Mouse (Mus musculus): ENCODE data around the gene Ddx18. TPM values are rescaled to one million over a fixed set of nuclear protein-coding genes. Genes with fewer than 3 reads are reported as not detected.

Gene Ddx18
- polyA plus RNA-seq (2016; fragmentation: Nextera tagmentation; extraction: Ambion mirVana): 37.8 and 59.2 TPM in 2 replicates

- 7% methylated on average over 53 of the region's 53 CpGs for WGBS
- Histone ChIP-seq H3K27ac (peak within 1 kb of the TSS; percentile 85), H3K27me3 (ENCODE audit: insufficient read depth, poor library complexity, severe bottlenecking) (no peaks in the 10 kb centered on the region), H3K36me3 (peaks cover 26% of the 10 kb centered on the region), H3K9me3 (no peaks in the 10 kb centered on the region), H3K4me1 (0 out of 2 replicates have a peak, but pooled peaks cover 3% of the 10 kb centered on the region), H3K4me3 (peak within 1 kb of the TSS; percentile 86)
- DNase-seq (ENCODE audit: low spot score): peak; percentile 96
Observed at GRCm38 (mm10) chr1:121567521-121568489, at the start of gene Ddx18. Gene Ddx18, minus strand, starts transcription at chr1:121567989.

GRCm38 (mm10) chr1:121608000-121608399 is 40.2 kb upstream of the Ddx18 start:
- Histone ChIP-seq H3K9me3 (no peaks in the 10 kb centered on the region), H3K27me3 (ENCODE audit: insufficient read depth, poor library complexity, severe bottlenecking) (no peaks in the 10 kb centered on the region), H3K4me3 (no peak overlapping the region), H3K36me3 (no peaks in the 10 kb centered on the region), H3K4me1 (no peaks in the 10 kb centered on the region), H3K27ac (no peak overlapping the region)
- DNase-seq (ENCODE audit: low spot score): no peak
- WGBS: 67% methylated on average over 7 of the region's 7 CpGs

GRCm38 (mm10) chr1:121605118-121605517 is 37.3 kb upstream of the Ddx18 start:
- no peak overlapping the region for H3K27ac ChIP-seq
- H3K36me3 ChIP-seq: no peaks in the 10 kb centered on the region
- no peak overlapping the region for H3K4me3 ChIP-seq
- no peaks in the 10 kb centered on the region for H3K4me1 ChIP-seq
- H3K27me3 ChIP-seq (ENCODE audit: insufficient read depth, poor library complexity, severe bottlenecking): no peaks in the 10 kb centered on the region
- H3K9me3 ChIP-seq: no peaks in the 10 kb centered on the region
- DNase-seq (ENCODE audit: low spot score): no peak
- WGBS: 48% methylated on average over 6 of the region's 6 CpGs

- Histone ChIP-seq H3K4me3 (no peak overlapping the region), H3K27me3 (ENCODE audit: insufficient read depth, poor library complexity, severe bottlenecking) (no peaks in the 10 kb centered on the region), H3K27ac (no peak overlapping the region), H3K4me1 (no peaks in the 10 kb centered on the region), H3K9me3 (no peaks in the 10 kb centered on the region), H3K36me3 (no peaks in the 10 kb centered on the region)
- 80% methylated on average over 6 of the region's 6 CpGs for WGBS
- DNase-seq (ENCODE audit: low spot score): no peak
Observed at GRCm38 (mm10) chr1:121601893-121602292, 34.1 kb upstream of the Ddx18 start.

GRCm38 (mm10) chr1:121601084-121601483 is 33.3 kb upstream of the Ddx18 start:
- H3K4me3 ChIP-seq: no peak overlapping the region
- no peaks in the 10 kb centered on the region for H3K27me3 ChIP-seq (ENCODE audit: insufficient read depth, poor library complexity, severe bottlenecking)
- no peaks in the 10 kb centered on the region for H3K36me3 ChIP-seq
- 29% methylated on average over 1 of the region's 1 CpGs for WGBS
- no peak for DNase-seq (ENCODE audit: low spot score)
- no peak overlapping the region for H3K27ac ChIP-seq
- H3K4me1 ChIP-seq: no peaks in the 10 kb centered on the region
- no peaks in the 10 kb centered on the region for H3K9me3 ChIP-seq

GRCm38 (mm10) chr1:121598421-121598820 is 30.6 kb upstream of the Ddx18 start:
- no peak overlapping the region for H3K27ac ChIP-seq
- H3K36me3 ChIP-seq: no peaks in the 10 kb centered on the region
- H3K27me3 ChIP-seq (ENCODE audit: insufficient read depth, poor library complexity, severe bottlenecking): no peaks in the 10 kb centered on the region
- H3K9me3 ChIP-seq: no peaks in the 10 kb centered on the region
- no peaks in the 10 kb centered on the region for H3K4me1 ChIP-seq
- H3K4me3 ChIP-seq: no peak overlapping the region
- DNase-seq (ENCODE audit: low spot score): no peak
- WGBS: 54% methylated on average over 3 of the region's 3 CpGs

GRCm38 (mm10) chr1:121596951-121597625 is 29.3 kb upstream of the Ddx18 start:
- H3K9me3 ChIP-seq: no peaks in the 10 kb centered on the region
- DNase-seq (ENCODE audit: low spot score): no peak
- H3K27me3 ChIP-seq (ENCODE audit: insufficient read depth, poor library complexity, severe bottlenecking): no peaks in the 10 kb centered on the region
- H3K4me3 ChIP-seq: no peak overlapping the region
- no peaks in the 10 kb centered on the region for H3K4me1 ChIP-seq
- WGBS: 35% methylated on average over 4 of the region's 4 CpGs
- no peaks in the 10 kb centered on the region for H3K36me3 ChIP-seq
- H3K27ac ChIP-seq: no peak overlapping the region

GRCm38 (mm10) chr1:121584838-121585237 is 17.0 kb upstream of the Ddx18 start:
- Histone ChIP-seq H3K4me1 (no peaks in the 10 kb centered on the region), H3K27ac (no peak overlapping the region), H3K27me3 (ENCODE audit: insufficient read depth, poor library complexity, severe bottlenecking) (no peaks in the 10 kb centered on the region), H3K9me3 (no peaks in the 10 kb centered on the region), H3K4me3 (no peak overlapping the region), H3K36me3 (no peaks in the 10 kb centered on the region)
- 81% methylated on average over 6 of the region's 6 CpGs for WGBS
- no peak for DNase-seq (ENCODE audit: low spot score)

GRCm38 (mm10) chr1:121581133-121581855 is 13.5 kb upstream of the Ddx18 start:
- no peaks in the 10 kb centered on the region for H3K27me3 ChIP-seq (ENCODE audit: insufficient read depth, poor library complexity, severe bottlenecking)
- H3K27ac ChIP-seq: no peak overlapping the region
- 83% methylated on average over 5 of the region's 5 CpGs for WGBS
- H3K9me3 ChIP-seq: no peaks in the 10 kb centered on the region
- H3K4me1 ChIP-seq: no peaks in the 10 kb centered on the region
- DNase-seq (ENCODE audit: low spot score): no peak
- H3K36me3 ChIP-seq: no peaks in the 10 kb centered on the region
- H3K4me3 ChIP-seq: no peak overlapping the region

- no peak for DNase-seq (ENCODE audit: low spot score)
- Histone ChIP-seq H3K27ac (no peak overlapping the region), H3K36me3 (no peaks in the 10 kb centered on the region), H3K27me3 (ENCODE audit: insufficient read depth, poor library complexity, severe bottlenecking) (no peaks in the 10 kb centered on the region), H3K4me3 (no peak overlapping the region), H3K4me1 (no peaks in the 10 kb centered on the region), H3K9me3 (no peaks in the 10 kb centered on the region)
- WGBS: 71% methylated on average over 1 of the region's 1 CpGs
Observed at GRCm38 (mm10) chr1:121577491-121577890, 9.7 kb upstream of the Ddx18 start.

- 80% methylated on average over 7 of the region's 7 CpGs for WGBS
- H3K27me3 ChIP-seq (ENCODE audit: insufficient read depth, poor library complexity, severe bottlenecking): no peaks in the 10 kb centered on the region
- no peak for DNase-seq (ENCODE audit: low spot score)
- H3K4me1 ChIP-seq: 0 out of 2 replicates have a peak, but pooled peaks cover 3% of the 10 kb centered on the region
- no peak overlapping the region for H3K27ac ChIP-seq
- no peaks in the 10 kb centered on the region for H3K9me3 ChIP-seq
- H3K4me3 ChIP-seq: no peak overlapping the region
- no peaks in the 10 kb centered on the region for H3K36me3 ChIP-seq
Observed at GRCm38 (mm10) chr1:121570522-121570921, 2.7 kb upstream of the Ddx18 start.

GRCm38 (mm10) chr1:121557861-121558260 is 9.9 kb downstream of the Ddx18 start:
- H3K4me3 ChIP-seq: no peak overlapping the region
- no peaks in the 10 kb centered on the region for H3K27me3 ChIP-seq (ENCODE audit: insufficient read depth, poor library complexity, severe bottlenecking)
- 90% methylated on average over 5 of the region's 5 CpGs for WGBS
- H3K9me3 ChIP-seq: no peaks in the 10 kb centered on the region
- no peak for DNase-seq (ENCODE audit: low spot score)
- peaks cover 98% of the 10 kb centered on the region for H3K36me3 ChIP-seq
- H3K27ac ChIP-seq: no peak overlapping the region
- no peaks in the 10 kb centered on the region for H3K4me1 ChIP-seq

GRCm38 (mm10) chr1:121551457-121551835 is 16.3 kb downstream of the Ddx18 start:
- Histone ChIP-seq H3K36me3 (peaks cover 59% of the 10 kb centered on the region), H3K4me3 (no peak overlapping the region), H3K27ac (no peak overlapping the region), H3K27me3 (ENCODE audit: insufficient read depth, poor library complexity, severe bottlenecking) (no peaks in the 10 kb centered on the region), H3K9me3 (no peaks in the 10 kb centered on the region), H3K4me1 (no peaks in the 10 kb centered on the region)
- no peak for DNase-seq (ENCODE audit: low spot score)
- 82% methylated on average over 7 of the region's 7 CpGs for WGBS
